Mouse (Mus musculus): ENCODE measurements around the gene Stac2. TPM values are rescaled to one million over a fixed set of nuclear protein-coding genes. Genes with fewer than 3 reads are reported as not detected.

Gene Stac2
- polyA plus RNA-seq, 1 experiment from 2014 or later: 7.9 TPM

DNA sequence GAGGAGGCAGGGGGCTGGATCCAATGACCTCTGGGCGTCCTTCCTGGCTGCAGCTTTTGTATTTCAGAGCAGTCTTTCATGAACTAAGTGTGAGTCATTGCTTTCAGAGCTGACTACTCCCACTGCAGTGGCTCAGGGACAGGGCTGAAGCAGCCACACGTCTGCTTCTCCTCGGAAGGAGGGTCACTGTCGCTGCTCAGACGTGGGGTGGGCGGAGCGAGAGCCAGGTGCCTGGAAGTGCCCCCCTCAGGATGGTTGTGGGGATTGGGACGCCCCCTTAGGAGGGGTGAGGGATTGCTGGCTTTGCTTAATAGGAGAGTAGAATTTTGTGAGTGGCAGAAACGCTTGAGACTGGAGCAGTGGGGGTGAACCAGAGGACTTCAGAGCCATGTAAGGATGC is 4.2 kb upstream of the Stac2 start:
- Histone ChIP-seq H3K4me3 (ENCODE audit: low read length) (no peak overlapping the region), H3K4me1 (ENCODE audit: control insufficient read depth, insufficient read depth, low read depth, low read length) (peaks cover 13% of the 10 kb centered on the region), H3K36me3 (ENCODE audit: control insufficient read depth, insufficient read depth, low read length) (no peaks in the 10 kb centered on the region), H3K27ac (ENCODE audit: low read depth, low read length) (no peak overlapping the region), H3K9ac (ENCODE audit: low read depth, low read length) (peak overlapping the region; percentile 50; the same call in 1 of the 2 replicates), H3K9me3 (ENCODE audit: control insufficient read depth, low read length) (no peaks in the 10 kb centered on the region), H3K27me3 (replicated peaks; ENCODE audit: control insufficient read depth, insufficient read depth, low read length) (peaks cover 6% of the 10 kb centered on the region), H3K4me2 (ENCODE audit: low read length) (no peak overlapping the region)
- ATAC-seq: no peak
- WGBS: 25% methylated on average over 9 of the region's 9 CpGs

- Histone ChIP-seq H3K36me3 (ENCODE audit: control insufficient read depth, insufficient read depth, low read length) (no peaks in the 10 kb centered on the region), H3K27me3 (replicated peaks; ENCODE audit: control insufficient read depth, insufficient read depth, low read length) (peaks cover 19% of the 10 kb centered on the region), H3K9ac (ENCODE audit: low read depth, low read length) (peak overlapping the region; percentile 72), H3K27ac (ENCODE audit: low read depth, low read length) (peak overlapping the region; percentile 50), H3K4me1 (ENCODE audit: control insufficient read depth, insufficient read depth, low read depth, low read length) (peaks cover 12% of the 10 kb centered on the region; the same call in 1 of the 2 replicates), H3K4me3 (ENCODE audit: low read length) (peak overlapping the region; percentile 47), H3K9me3 (ENCODE audit: control insufficient read depth, low read length) (no peaks in the 10 kb centered on the region), H3K4me2 (ENCODE audit: low read length) (peak overlapping the region; percentile 77)
- peak; percentile 18 for ATAC-seq
- WGBS: under 1% methylated on average over 71 of the region's 83 CpGs
Measured at GRCm38 (mm10) chr11:98052129-98052988, 903 bp downstream of the Stac2 start.

- Histone ChIP-seq H3K27ac (ENCODE audit: low read depth, low read length) (no peak overlapping the region), H3K4me3 (ENCODE audit: low read length) (peak overlapping the region; percentile 47), H3K4me1 (ENCODE audit: control insufficient read depth, insufficient read depth, low read depth, low read length) (peaks cover 12% of the 10 kb centered on the region; the same call in 1 of the 2 replicates), H3K9ac (ENCODE audit: low read depth, low read length) (peak overlapping the region; percentile 72; the same call in 1 of the 2 replicates), H3K27me3 (replicated peaks; ENCODE audit: control insufficient read depth, insufficient read depth, low read length) (peaks cover 19% of the 10 kb centered on the region), H3K9me3 (ENCODE audit: control insufficient read depth, low read length) (no peaks in the 10 kb centered on the region), H3K36me3 (ENCODE audit: control insufficient read depth, insufficient read depth, low read length) (no peaks in the 10 kb centered on the region), H3K4me2 (ENCODE audit: low read length) (peak overlapping the region; percentile 77)
- no peak for ATAC-seq
- 4% methylated on average over 12 of the region's 12 CpGs for WGBS
Measured at GRCm38 (mm10) chr11:98051611-98052128, 1.6 kb downstream of the Stac2 start.

DNA sequence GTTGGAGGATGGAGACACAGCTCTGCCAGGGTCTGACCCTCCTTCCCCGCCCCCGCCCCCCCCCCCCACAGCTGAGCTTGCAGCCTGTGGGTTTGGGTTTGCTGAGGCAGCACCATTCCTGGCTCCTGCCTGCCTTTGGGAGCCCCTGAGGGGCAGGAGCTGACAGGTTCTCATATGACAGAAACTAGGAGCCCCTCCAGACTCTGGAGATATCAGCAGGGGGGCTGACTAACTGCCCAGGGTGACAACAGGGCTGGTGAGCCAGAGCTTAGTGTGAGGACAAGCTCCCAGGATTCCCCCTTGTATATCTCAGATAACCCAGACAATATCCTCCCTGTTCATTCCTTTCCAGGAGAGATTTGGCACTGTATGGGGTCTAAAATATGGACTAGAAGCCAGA is 2.3 kb downstream of the Stac2 start:
- H3K4me2 ChIP-seq (ENCODE audit: low read length): no peak overlapping the region
- 0% methylated on average over 1 of the region's 2 CpGs for WGBS

DNA sequence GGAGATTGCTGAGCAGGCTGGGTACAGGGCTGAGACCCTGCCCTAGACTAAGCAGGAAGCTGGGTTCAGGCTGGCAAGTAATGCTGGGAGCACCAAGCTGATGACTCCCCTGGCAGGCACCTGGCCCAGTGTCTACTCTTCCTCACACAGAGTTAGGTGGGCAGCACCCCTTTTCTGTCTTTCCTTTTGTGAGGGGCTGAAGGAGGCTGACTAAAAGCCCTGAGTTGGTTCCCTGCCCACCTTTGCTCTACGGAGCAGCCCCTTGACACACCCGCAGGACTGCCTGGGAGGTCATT is 2.8 kb downstream of the Stac2 start:
- Histone ChIP-seq H3K9ac (ENCODE audit: low read depth, low read length) (no peak overlapping the region), H3K27me3 (replicated peaks; ENCODE audit: control insufficient read depth, insufficient read depth, low read length) (peaks cover 17% of the 10 kb centered on the region), H3K4me3 (ENCODE audit: low read length) (no peak overlapping the region), H3K27ac (ENCODE audit: low read depth, low read length) (no peak overlapping the region), H3K4me2 (ENCODE audit: low read length) (no peak overlapping the region), H3K9me3 (ENCODE audit: control insufficient read depth, low read length) (no peaks in the 10 kb centered on the region), H3K36me3 (ENCODE audit: control insufficient read depth, insufficient read depth, low read length) (no peaks in the 10 kb centered on the region), H3K4me1 (ENCODE audit: control insufficient read depth, insufficient read depth, low read depth, low read length) (peaks cover 12% of the 10 kb centered on the region; the same call in 1 of the 2 replicates)
- 4% methylated on average over 2 of the region's 2 CpGs for WGBS
- ATAC-seq: no peak

More for the DNA sequence above, 2.3 kb downstream of the Stac2 start:
- Histone ChIP-seq H3K36me3 (ENCODE audit: control insufficient read depth, insufficient read depth, low read length) (no peaks in the 10 kb centered on the region), H3K27ac (ENCODE audit: low read depth, low read length) (no peak overlapping the region), H3K27me3 (replicated peaks; ENCODE audit: control insufficient read depth, insufficient read depth, low read length) (peaks cover 19% of the 10 kb centered on the region), H3K4me3 (ENCODE audit: low read length) (no peak overlapping the region), H3K9me3 (ENCODE audit: control insufficient read depth, low read length) (no peaks in the 10 kb centered on the region), H3K9ac (ENCODE audit: low read depth, low read length) (no peak overlapping the region), H3K4me1 (ENCODE audit: control insufficient read depth, insufficient read depth, low read depth, low read length) (peaks cover 12% of the 10 kb centered on the region; the same call in 1 of the 2 replicates)
- no peak for ATAC-seq

GRCm38 (mm10) chr11:98049672-98050519 is 3.4 kb downstream of the Stac2 start:
- 78% methylated on average over 14 of the region's 14 CpGs for WGBS
- H3K27ac ChIP-seq (ENCODE audit: low read depth, low read length): no peak overlapping the region
- ATAC-seq: no peak

DNA sequence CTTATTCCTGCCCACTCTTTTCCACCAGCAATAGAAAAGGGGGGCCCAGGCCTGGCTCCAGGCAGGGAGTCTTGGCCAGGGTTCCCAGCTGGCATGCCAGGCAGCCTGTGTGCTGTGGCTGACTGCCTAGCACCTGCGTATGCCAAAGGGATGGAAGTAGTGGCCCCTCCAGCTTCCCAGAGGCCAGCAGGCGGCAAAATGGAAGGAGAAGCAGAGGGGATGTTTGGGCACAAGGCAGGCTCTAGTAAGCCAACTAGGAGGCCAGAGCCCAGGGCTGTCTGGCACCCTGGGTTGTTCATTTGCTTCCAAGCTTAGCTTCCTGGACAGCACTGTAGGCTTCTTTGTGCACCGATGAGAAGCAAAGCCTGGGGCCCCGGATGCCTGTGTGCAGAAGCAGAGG is 5.5 kb downstream of the Stac2 start:
- no peak overlapping the region for H3K27ac ChIP-seq (ENCODE audit: low read depth, low read length)
- 59% methylated on average over 4 of the region's 4 CpGs for WGBS
- peak; percentile 79 for ATAC-seq
- H3K9ac ChIP-seq (ENCODE audit: low read depth, low read length): no peak overlapping the region
- peaks cover 14% of the 10 kb centered on the region for H3K27me3 ChIP-seq (replicated peaks; ENCODE audit: control insufficient read depth, insufficient read depth, low read length)
- H3K4me3 ChIP-seq (ENCODE audit: low read length): no peak overlapping the region
- no peaks in the 10 kb centered on the region for H3K9me3 ChIP-seq (ENCODE audit: control insufficient read depth, low read length)
- peaks cover 10% of the 10 kb centered on the region; the same call in 1 of the 2 replicates for H3K4me1 ChIP-seq (ENCODE audit: control insufficient read depth, insufficient read depth, low read depth, low read length)
- no peak overlapping the region for H3K4me2 ChIP-seq (ENCODE audit: low read length)
- H3K36me3 ChIP-seq (ENCODE audit: control insufficient read depth, insufficient read depth, low read length): no peaks in the 10 kb centered on the region

More at GRCm38 (mm10) chr11:98049672-98050519, 3.4 kb downstream of the Stac2 start:
- H3K27me3 ChIP-seq (replicated peaks; ENCODE audit: control insufficient read depth, insufficient read depth, low read length): peaks cover 17% of the 10 kb centered on the region
- no peak overlapping the region for H3K4me2 ChIP-seq (ENCODE audit: low read length)
- H3K4me1 ChIP-seq (ENCODE audit: control insufficient read depth, insufficient read depth, low read depth, low read length): peaks cover 12% of the 10 kb centered on the region; the same call in 1 of the 2 replicates
- no peak overlapping the region for H3K9ac ChIP-seq (ENCODE audit: low read depth, low read length)
- H3K9me3 ChIP-seq (ENCODE audit: control insufficient read depth, low read length): no peaks in the 10 kb centered on the region
- H3K36me3 ChIP-seq (ENCODE audit: control insufficient read depth, insufficient read depth, low read length): no peaks in the 10 kb centered on the region
- H3K4me3 ChIP-seq (ENCODE audit: low read length): no peak overlapping the region

DNA sequence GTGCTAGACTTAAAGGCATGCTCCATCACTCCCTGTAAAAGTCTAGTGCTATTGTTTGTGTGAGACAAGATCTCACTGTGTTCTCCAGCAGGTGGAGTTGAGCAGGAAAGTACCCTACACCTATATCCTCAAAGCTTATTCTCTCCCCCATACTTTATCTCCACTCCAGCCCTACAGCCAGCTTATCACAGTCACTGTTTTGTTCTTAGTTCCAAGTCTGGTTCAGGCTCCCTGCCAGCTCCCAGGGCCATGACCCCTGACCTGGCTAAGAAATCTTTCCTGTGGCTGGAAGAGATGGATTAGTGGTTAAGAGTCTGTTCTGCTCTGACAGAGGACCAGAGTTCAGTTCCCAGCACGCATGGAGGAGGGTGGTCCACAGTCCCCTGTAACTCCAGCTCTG is 6.8 kb downstream of the Stac2 start:
- Histone ChIP-seq H3K27me3 (replicated peaks; ENCODE audit: control insufficient read depth, insufficient read depth, low read length) (peaks cover 13% of the 10 kb centered on the region), H3K9ac (ENCODE audit: low read depth, low read length) (no peak overlapping the region), H3K9me3 (ENCODE audit: control insufficient read depth, low read length) (no peaks in the 10 kb centered on the region), H3K4me2 (ENCODE audit: low read length) (no peak overlapping the region), H3K36me3 (ENCODE audit: control insufficient read depth, insufficient read depth, low read length) (no peaks in the 10 kb centered on the region), H3K4me1 (ENCODE audit: control insufficient read depth, insufficient read depth, low read depth, low read length) (no peaks in the 10 kb centered on the region; the same call in 1 of the 2 replicates), H3K4me3 (ENCODE audit: low read length) (no peak overlapping the region), H3K27ac (ENCODE audit: low read depth, low read length) (no peak overlapping the region)
- no peak for ATAC-seq
- 58% methylated on average over 1 of the region's 1 CpGs for WGBS

DNA sequence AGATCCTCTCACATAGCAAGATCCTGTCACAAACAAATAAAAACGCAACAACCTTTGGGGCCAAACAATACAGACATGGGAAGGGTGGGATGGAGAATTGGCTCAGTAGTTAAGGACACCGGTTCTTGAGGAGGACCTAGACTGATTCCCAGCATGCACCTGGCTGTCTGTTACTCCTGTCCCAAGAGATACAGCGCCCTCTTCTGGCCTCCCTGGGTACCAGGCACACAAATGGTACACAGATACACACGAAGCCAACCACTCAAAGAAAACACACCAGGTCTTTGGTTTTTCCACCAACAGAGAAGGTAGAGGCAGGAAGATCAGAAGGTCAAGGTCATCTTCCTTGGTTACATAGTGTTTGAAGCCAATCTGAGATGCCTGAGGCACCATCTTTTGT is 7.7 kb downstream of the Stac2 start:
- H3K4me3 ChIP-seq (ENCODE audit: low read length): no peak overlapping the region
- no peaks in the 10 kb centered on the region for H3K9me3 ChIP-seq (ENCODE audit: control insufficient read depth, low read length)
- H3K36me3 ChIP-seq (ENCODE audit: control insufficient read depth, insufficient read depth, low read length): no peaks in the 10 kb centered on the region
- no peak overlapping the region for H3K9ac ChIP-seq (ENCODE audit: low read depth, low read length)
- no peak overlapping the region for H3K4me2 ChIP-seq (ENCODE audit: low read length)
- no peak for ATAC-seq
- H3K27me3 ChIP-seq (replicated peaks; ENCODE audit: control insufficient read depth, insufficient read depth, low read length): peaks cover 10% of the 10 kb centered on the region
- 57% methylated on average over 4 of the region's 4 CpGs for WGBS
- H3K4me1 ChIP-seq (ENCODE audit: control insufficient read depth, insufficient read depth, low read depth, low read length): no peaks in the 10 kb centered on the region
- no peak overlapping the region for H3K27ac ChIP-seq (ENCODE audit: low read depth, low read length)

Data from hindbrain, embryonic 16.5 days (tissue).